Mouse (Mus musculus) urinary bladder, postnatal 10 days (tissue): ENCODE measurements around the gene Rtn3.

Experiments used
- DNase-seq: peaks from one replicate; pipeline ENCODE4 v3.0.0; 2022; ENCODE audit warnings: low spot score

Rtn3 gene

DNA sequence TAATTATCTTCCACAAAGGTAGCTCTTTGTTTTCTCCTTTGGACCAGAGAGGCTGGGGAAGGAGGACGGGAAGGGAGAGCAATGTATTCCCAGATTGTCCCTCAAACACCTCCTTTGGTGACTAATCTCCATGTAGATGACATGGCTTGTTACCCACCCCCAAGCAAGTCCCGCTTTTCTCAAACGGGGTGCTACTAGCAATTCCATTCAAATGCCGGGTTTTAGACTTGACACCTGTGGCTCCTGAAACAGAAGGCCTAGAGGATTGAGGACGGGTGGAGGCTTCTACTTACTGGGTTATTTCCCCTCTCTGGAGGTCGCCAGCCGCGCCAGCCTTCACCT, 101.2 kb downstream of the Rtn3 start:
- no peak for DNase-seq

DNA sequence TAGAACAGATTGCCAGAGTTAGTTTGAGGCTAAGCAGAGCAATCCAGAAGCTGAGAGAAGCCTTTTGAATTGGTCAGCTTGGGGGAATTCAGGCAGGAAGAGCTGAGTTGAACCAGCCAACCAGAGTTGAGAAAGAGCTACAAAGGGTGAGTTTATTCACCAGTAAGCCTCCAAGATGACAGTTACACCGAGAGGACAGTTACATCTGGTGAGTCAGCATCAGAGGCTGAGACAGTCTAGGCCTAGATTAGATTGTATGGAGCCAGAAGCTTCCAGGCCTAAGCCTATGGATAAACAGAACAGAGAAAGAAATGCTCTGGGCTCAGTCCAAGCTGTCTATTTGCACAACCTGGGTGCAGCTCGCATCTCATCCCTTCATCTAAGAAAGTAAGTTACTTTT, 105.4 kb downstream of the Rtn3 start:
- DNase-seq, result no peak
